ENCODE assay signal across 8 mouse cellular contexts in the genomic region with DNA sequence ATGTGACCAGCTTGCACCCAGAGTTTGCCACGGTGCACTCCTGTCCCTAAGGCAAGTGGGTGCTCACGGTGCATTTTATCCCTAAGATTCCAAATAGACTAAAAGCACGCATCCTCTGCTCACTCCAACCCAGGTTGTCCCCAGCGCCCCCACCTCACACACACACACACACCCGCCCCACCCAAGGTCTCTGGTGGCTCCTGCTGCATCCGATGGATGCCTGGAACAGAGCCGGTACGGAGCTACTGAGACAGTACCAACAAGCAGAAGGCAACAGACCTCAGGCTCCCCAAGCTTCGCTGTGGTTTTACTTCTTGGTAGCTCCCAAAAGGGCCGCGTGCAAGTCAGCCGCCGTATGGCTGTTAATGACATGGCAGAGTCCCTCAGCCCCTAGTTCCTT. TPM values are rescaled to one million over a fixed set of nuclear protein-coding genes. Genes with fewer than 3 reads are reported as not detected.
A peak's percentile ranks its signal among the peaks of the same experiment; 100 is the strongest.
DNase-seq lines count a peak whose midpoint lies in the region; ATAC-seq lines count a peak whose summit lies in the region.

No protein-coding gene starts in this region.

- H3K9ac ChIP-seq in lung, embryonic 15.5 days, result no peak overlapping the region
- no peak overlapping the region for H3K9ac ChIP-seq in liver, embryonic 12.5 days
- no peak overlapping the region for H3K9ac ChIP-seq in stomach, embryonic 14.5 days (replicated peaks; ENCODE audit: low read depth, low read length)

- H3K4me1 ChIP-seq in lung, embryonic 15.5 days, result peaks cover 18% of the 10 kb centered on the region
- H3K4me1 ChIP-seq in liver, embryonic 12.5 days, result 0 out of 2 replicates have a peak, but pooled peaks cover 16% of the 10 kb centered on the region
- 0 out of 2 replicates have a peak, but pooled peaks cover 11% of the 10 kb centered on the region for H3K4me1 ChIP-seq in stomach, embryonic 14.5 days (ENCODE audit: control insufficient read depth, insufficient read depth, low read length)

- peaks cover 15% of the 10 kb centered on the region for H3K36me3 ChIP-seq in lung, embryonic 15.5 days
- 0 out of 2 replicates have a peak, but pooled peaks cover 8% of the 10 kb centered on the region for H3K36me3 ChIP-seq in liver, embryonic 12.5 days
- H3K36me3 ChIP-seq in stomach, embryonic 14.5 days (ENCODE audit: control insufficient read depth, insufficient read depth, low read length), result peaks cover 7% of the 10 kb centered on the region; the same call in 1 of the 2 replicates

- ATAC-seq in lung, embryonic 15.5 days (ENCODE audit: borderline replicate concordance, extremely low read depth, low FRiP score, low TSS enrichment), result no peak
- ATAC-seq in hematopoietic stem cell, adult 5-6 weeks (replicated peaks in 1 of 2; ENCODE audit: insufficient read depth in 1 of 2, low FRiP score in 2 of 2, low TSS enrichment in 1 of 2, low read depth in 1 of 2, poor library complexity in 2 of 2, severe bottlenecking in 2 of 2), result peak; percentile 18 to 40; a peak in 2 of 4 replicates
- no peak for ATAC-seq in liver, embryonic 12.5 days
- ATAC-seq in stomach, embryonic 14.5 days (ENCODE audit: insufficient number of reproducible peaks, insufficient read depth, low FRiP score, low read depth), result no peak

- DNase-seq in lung, postnatal 10 days, result no peak
- DNase-seq in ovary, postnatal 14 days (ENCODE audit: low spot score), result no peak
- DNase-seq in urinary bladder, postnatal 14 days (ENCODE audit: low spot score), result no peak
- DNase-seq in ovary, postnatal 10 days (ENCODE audit: low spot score), result no peak

- 13% methylated on average over 13 of the region's 13 CpGs for WGBS in lung, embryonic 15.5 days
- 25% methylated on average over 13 of the region's 13 CpGs for WGBS in liver, embryonic 12.5 days (ENCODE audit: insufficient replicate concordance)
- WGBS in stomach, embryonic 14.5 days, result 11% methylated on average over 13 of the region's 13 CpGs

- peak overlapping the region; percentile 56 for H3K4me2 ChIP-seq in lung, embryonic 15.5 days
- peak overlapping the region; percentile 48 for H3K4me2 ChIP-seq in liver, embryonic 12.5 days
- peak overlapping the region; percentile 53 for H3K4me2 ChIP-seq in stomach, embryonic 14.5 days (replicated peaks; ENCODE audit: low read depth, low read length)

- H3K27me3 ChIP-seq in lung, embryonic 15.5 days, result no peaks in the 10 kb centered on the region
- H3K27me3 ChIP-seq in liver, embryonic 12.5 days (replicated peaks), result peaks cover 37% of the 10 kb centered on the region
- no peaks in the 10 kb centered on the region for H3K27me3 ChIP-seq in stomach, embryonic 14.5 days (ENCODE audit: control insufficient read depth, insufficient read depth, low read length)

- H3K9me3 ChIP-seq in lung, embryonic 15.5 days, result no peaks in the 10 kb centered on the region
- no peaks in the 10 kb centered on the region for H3K9me3 ChIP-seq in liver, embryonic 12.5 days (replicated peaks)
- no peaks in the 10 kb centered on the region for H3K9me3 ChIP-seq in stomach, embryonic 14.5 days (ENCODE audit: control insufficient read depth, low read depth, low read length)

- H3K27ac ChIP-seq in lung, embryonic 15.5 days, result no peak overlapping the region
- H3K27ac ChIP-seq in liver, embryonic 12.5 days, result no peak overlapping the region
- H3K27ac ChIP-seq in stomach, embryonic 14.5 days (ENCODE audit: low read length), result no peak overlapping the region

- peak overlapping the region; percentile 29 for H3K4me3 ChIP-seq in lung, embryonic 15.5 days
- 0 out of 2 replicates have a peak overlapping the region, but pooled peaks have one; percentile 28 for H3K4me3 ChIP-seq in liver, embryonic 12.5 days
- peak overlapping the region; percentile 31 for H3K4me3 ChIP-seq in stomach, embryonic 14.5 days (ENCODE audit: low read depth, low read length)

RNA-seq across cellular contexts. Expression of gene Hapln3, which starts 0.4 kb away (rescaled TPM):
- 1.6 and 3.0 TPM in 2 replicates for polyA plus RNA-seq in lung, embryonic 15.5 days (2015; fragmentation: Nextera tagmentation; extraction: Ambion mirVana)
- not detected in 2 replicates for total RNA-seq in hematopoietic stem cell, adult 5-6 weeks (2017)
- polyA plus RNA-seq in liver, embryonic 12.5 days (2016; fragmentation: Nextera tagmentation; extraction: Ambion mirVana), result 0.26 and 0.71 TPM in 2 replicates
- polyA plus RNA-seq in stomach, embryonic 14.5 days (2014; fragmentation: Nextera tagmentation; extraction: Ambion mirVana), result 3.8 and 4.2 TPM in 2 replicates

RNA-seq across cellular contexts. Expression of gene Mfge8, which starts 18.5 kb away (rescaled TPM):
- 359 and 369 TPM in 2 replicates for polyA plus RNA-seq in lung, embryonic 15.5 days (2015; fragmentation: Nextera tagmentation; extraction: Ambion mirVana)
- total RNA-seq in hematopoietic stem cell, adult 5-6 weeks (2017), result 30.7 and 36.0 TPM in 2 replicates
- 58.0 and 59.4 TPM in 2 replicates for polyA plus RNA-seq in liver, embryonic 12.5 days (2016; fragmentation: Nextera tagmentation; extraction: Ambion mirVana)
- 273 and 292 TPM in 2 replicates for polyA plus RNA-seq in stomach, embryonic 14.5 days (2014; fragmentation: Nextera tagmentation; extraction: Ambion mirVana)

Comparison
In these comparisons a context has a peak if more than half of its experiments do, and no peak if none do; other contexts are left out.
1. ATAC-seq: peak in hematopoietic stem cell, adult 5-6 weeks (2 of 2); none in lung, embryonic 15.5 days (single experiment), liver, embryonic 12.5 days (single experiment) and stomach, embryonic 14.5 days (single experiment).
2. Peak in every context shown above with its lines, with median percentiles within 50 percentile points of each other: H3K4me2 ChIP-seq and H3K4me3 ChIP-seq.